Mouse (Mus musculus): ENCODE data around the gene Sema6d. TPM values are rescaled to one million over a fixed set of nuclear protein-coding genes. Genes with fewer than 3 reads are reported as not detected.

The Sema6d gene
- polyA plus RNA-seq, 1 experiment: 0.60 TPM

- TF ChIP-seq CTCF (IDR thresholded peaks at IDR 0.05; ENCODE audit: low read depth, low read length): no peak
- no peak for TF ChIP-seq EP300 (IDR thresholded peaks at IDR 0.05; ENCODE audit: insufficient read depth, low read depth, low read length)
- TF ChIP-seq POLR2A (IDR thresholded peaks at IDR 0.05; ENCODE audit: insufficient read depth, low read length): no peak
- no peaks in the 10 kb centered on the region for H3K36me3 ChIP-seq (ENCODE audit: control insufficient read depth, insufficient read depth, low read length, poor library complexity, severe bottlenecking)
- no peaks in the 10 kb centered on the region for H3K9me3 ChIP-seq (replicated peaks; ENCODE audit: control insufficient read depth, insufficient read depth, low read length, poor library complexity, severe bottlenecking)
- H3K4me3 ChIP-seq (ENCODE audit: low read depth, low read length): no peak overlapping the region
- H3K27me3 ChIP-seq (ENCODE audit: control insufficient read depth, insufficient read depth, low read length, poor library complexity, severe bottlenecking): no peaks in the 10 kb centered on the region; the same call in 1 of the 2 replicates
- no peaks in the 10 kb centered on the region for H3K4me1 ChIP-seq (ENCODE audit: control insufficient read depth, insufficient read depth, low read length)
- H3K9ac ChIP-seq (ENCODE audit: low read depth, poor library complexity, severe bottlenecking): no peak overlapping the region
- H3K27ac ChIP-seq (ENCODE audit: insufficient read depth, low read length): no peak overlapping the region
Measured at GRCm38 (mm10) chr2:124523667-124524066, 433.9 kb downstream of the Sema6d start.

GRCm38 (mm10) chr2:124524167-124524566 is 434.4 kb downstream of the Sema6d start:
- Histone ChIP-seq H3K9ac (ENCODE audit: low read depth, poor library complexity, severe bottlenecking) (no peak overlapping the region), H3K27ac (ENCODE audit: insufficient read depth, low read length) (no peak overlapping the region), H3K4me1 (ENCODE audit: control insufficient read depth, insufficient read depth, low read length) (no peaks in the 10 kb centered on the region), H3K4me3 (ENCODE audit: low read depth, low read length) (no peak overlapping the region), H3K9me3 (replicated peaks; ENCODE audit: control insufficient read depth, insufficient read depth, low read length, poor library complexity, severe bottlenecking) (no peaks in the 10 kb centered on the region), H3K36me3 (ENCODE audit: control insufficient read depth, insufficient read depth, low read length, poor library complexity, severe bottlenecking) (no peaks in the 10 kb centered on the region), H3K27me3 (ENCODE audit: control insufficient read depth, insufficient read depth, low read length, poor library complexity, severe bottlenecking) (no peaks in the 10 kb centered on the region; the same call in 1 of the 2 replicates)
- TF ChIP-seq POLR2A (IDR thresholded peaks at IDR 0.05; ENCODE audit: insufficient read depth, low read length) (no peak), EP300 (IDR thresholded peaks at IDR 0.05; ENCODE audit: insufficient read depth, low read depth, low read length) (no peak), CTCF (IDR thresholded peaks at IDR 0.05; ENCODE audit: low read depth, low read length) (no peak)

- Histone ChIP-seq H3K27ac (ENCODE audit: insufficient read depth, low read length) (no peak overlapping the region), H3K27me3 (ENCODE audit: control insufficient read depth, insufficient read depth, low read length, poor library complexity, severe bottlenecking) (no peaks in the 10 kb centered on the region; the same call in 1 of the 2 replicates), H3K9ac (ENCODE audit: low read depth, poor library complexity, severe bottlenecking) (no peak overlapping the region), H3K9me3 (replicated peaks; ENCODE audit: control insufficient read depth, insufficient read depth, low read length, poor library complexity, severe bottlenecking) (no peaks in the 10 kb centered on the region), H3K4me1 (ENCODE audit: control insufficient read depth, insufficient read depth, low read length) (no peaks in the 10 kb centered on the region), H3K4me3 (ENCODE audit: low read depth, low read length) (no peak overlapping the region), H3K36me3 (ENCODE audit: control insufficient read depth, insufficient read depth, low read length, poor library complexity, severe bottlenecking) (no peaks in the 10 kb centered on the region)
- no peak for TF ChIP-seq EP300 (IDR thresholded peaks at IDR 0.05; ENCODE audit: insufficient read depth, low read depth, low read length)
- no peak for TF ChIP-seq POLR2A (IDR thresholded peaks at IDR 0.05; ENCODE audit: insufficient read depth, low read length)
- TF ChIP-seq CTCF (IDR thresholded peaks at IDR 0.05; ENCODE audit: low read depth, low read length): no peak
Measured at GRCm38 (mm10) chr2:124527641-124528040, 437.9 kb downstream of the Sema6d start.

- Histone ChIP-seq H3K9me3 (replicated peaks; ENCODE audit: control insufficient read depth, insufficient read depth, low read length, poor library complexity, severe bottlenecking) (no peaks in the 10 kb centered on the region), H3K9ac (ENCODE audit: low read depth, poor library complexity, severe bottlenecking) (no peak overlapping the region), H3K36me3 (ENCODE audit: control insufficient read depth, insufficient read depth, low read length, poor library complexity, severe bottlenecking) (no peaks in the 10 kb centered on the region), H3K27me3 (ENCODE audit: control insufficient read depth, insufficient read depth, low read length, poor library complexity, severe bottlenecking) (no peaks in the 10 kb centered on the region; the same call in 1 of the 2 replicates), H3K27ac (ENCODE audit: insufficient read depth, low read length) (no peak overlapping the region), H3K4me1 (ENCODE audit: control insufficient read depth, insufficient read depth, low read length) (no peaks in the 10 kb centered on the region), H3K4me3 (ENCODE audit: low read depth, low read length) (no peak overlapping the region)
- no peak for TF ChIP-seq EP300 (IDR thresholded peaks at IDR 0.05; ENCODE audit: insufficient read depth, low read depth, low read length)
- no peak for TF ChIP-seq POLR2A (IDR thresholded peaks at IDR 0.05; ENCODE audit: insufficient read depth, low read length)
- TF ChIP-seq CTCF (IDR thresholded peaks at IDR 0.05; ENCODE audit: low read depth, low read length): no peak
Measured at GRCm38 (mm10) chr2:124530441-124530840, 440.7 kb downstream of the Sema6d start.

- Histone ChIP-seq H3K9ac (ENCODE audit: low read depth, poor library complexity, severe bottlenecking) (no peak overlapping the region), H3K4me3 (ENCODE audit: low read depth, low read length) (no peak overlapping the region), H3K9me3 (replicated peaks; ENCODE audit: control insufficient read depth, insufficient read depth, low read length, poor library complexity, severe bottlenecking) (no peaks in the 10 kb centered on the region), H3K27ac (ENCODE audit: insufficient read depth, low read length) (no peak overlapping the region), H3K27me3 (ENCODE audit: control insufficient read depth, insufficient read depth, low read length, poor library complexity, severe bottlenecking) (no peaks in the 10 kb centered on the region; the same call in 1 of the 2 replicates), H3K4me1 (ENCODE audit: control insufficient read depth, insufficient read depth, low read length) (no peaks in the 10 kb centered on the region), H3K36me3 (ENCODE audit: control insufficient read depth, insufficient read depth, low read length, poor library complexity, severe bottlenecking) (no peaks in the 10 kb centered on the region)
- TF ChIP-seq EP300 (IDR thresholded peaks at IDR 0.05; ENCODE audit: insufficient read depth, low read depth, low read length) (no peak), POLR2A (IDR thresholded peaks at IDR 0.05; ENCODE audit: insufficient read depth, low read length) (no peak), CTCF (IDR thresholded peaks at IDR 0.05; ENCODE audit: low read depth, low read length) (no peak)
Measured at GRCm38 (mm10) chr2:124531062-124531461, 441.3 kb downstream of the Sema6d start.

- TF ChIP-seq POLR2A (IDR thresholded peaks at IDR 0.05; ENCODE audit: insufficient read depth, low read length): no peak
- no peak for TF ChIP-seq CTCF (IDR thresholded peaks at IDR 0.05; ENCODE audit: low read depth, low read length)
- no peak for TF ChIP-seq EP300 (IDR thresholded peaks at IDR 0.05; ENCODE audit: insufficient read depth, low read depth, low read length)
Measured at GRCm38 (mm10) chr2:124532906-124533305, 443.1 kb downstream of the Sema6d start.

More at GRCm38 (mm10) chr2:124532906-124533305, 443.1 kb downstream of the Sema6d start:
- H3K27me3 ChIP-seq (ENCODE audit: control insufficient read depth, insufficient read depth, low read length, poor library complexity, severe bottlenecking): no peaks in the 10 kb centered on the region
- no peaks in the 10 kb centered on the region for H3K9me3 ChIP-seq (replicated peaks; ENCODE audit: control insufficient read depth, insufficient read depth, low read length, poor library complexity, severe bottlenecking)
- no peak overlapping the region for H3K27ac ChIP-seq (ENCODE audit: insufficient read depth, low read length)
- no peak overlapping the region for H3K9ac ChIP-seq (ENCODE audit: low read depth, poor library complexity, severe bottlenecking)
- H3K36me3 ChIP-seq (ENCODE audit: control insufficient read depth, insufficient read depth, low read length, poor library complexity, severe bottlenecking): no peaks in the 10 kb centered on the region
- no peak overlapping the region for H3K4me3 ChIP-seq (ENCODE audit: low read depth, low read length)
- H3K4me1 ChIP-seq (ENCODE audit: control insufficient read depth, insufficient read depth, low read length): no peaks in the 10 kb centered on the region

All from ES-Bruce4 (cell line).